In genomic region chr4:125125361-125125921, GRCm38 (mm10) we compare ENCODE assay signal across 9 mouse cellular contexts. TPM values are rescaled to one million over a fixed set of nuclear protein-coding genes. Genes with fewer than 3 reads are reported as not detected.
DNase-seq lines count a peak whose midpoint lies in the region; ATAC-seq lines count a peak whose summit lies in the region.
"Had no signal": no experiment of that assay in that cellular context is flagged by ENCODE, and none has a peak within 500 bp of the region (broad histone marks: within the 10 kb centered on the region; RNA-seq: fewer than 3 reads in every experiment).

No protein-coding gene starts in this region.

- WGBS in stomach, embryonic 16.5 days, result 65% methylated on average over 7 of the region's 7 CpGs
- 73% methylated on average over 7 of the region's 7 CpGs for WGBS in hindbrain, embryonic 12.5 days

- DNase-seq in gastrocnemius, postnatal 25 days, result peak; percentile 23
- no peak for DNase-seq in gastrocnemius, postnatal 14 days
- DNase-seq in urinary bladder, postnatal 14 days (ENCODE audit: low spot score), result peak; percentile 41
- no peak for DNase-seq in urinary bladder, postnatal 25 days (ENCODE audit: low spot score)
- peak; percentile 56 for DNase-seq in induced T-regulatory cell, adult 2 months (ENCODE audit: low read depth)
- DNase-seq in embryo, embryonic 10 days (ENCODE audit: low spot score), result no peak

- H3K4me2 ChIP-seq in stomach, embryonic 16.5 days (ENCODE audit: low read depth, low read length), result peak overlapping the region; percentile 41
- no peak overlapping the region for H3K4me2 ChIP-seq in hindbrain, embryonic 12.5 days (replicated peaks)

- peak overlapping the region; percentile 50; the same call in 1 of the 2 replicates for H3K9ac ChIP-seq in stomach, embryonic 16.5 days (ENCODE audit: low read length)
- H3K9ac ChIP-seq in hindbrain, embryonic 12.5 days, result no peak overlapping the region

- no peaks in the 10 kb centered on the region for H3K9me3 ChIP-seq in stomach, embryonic 16.5 days (replicated peaks; ENCODE audit: control insufficient read depth, low read length)
- H3K9me3 ChIP-seq in hindbrain, embryonic 12.5 days (replicated peaks), result no peaks in the 10 kb centered on the region

- H3K4me1 ChIP-seq in stomach, embryonic 16.5 days (ENCODE audit: control insufficient read depth, insufficient read depth, low read length), result peaks cover 37% of the 10 kb centered on the region
- H3K4me1 ChIP-seq in hindbrain, embryonic 12.5 days, result peaks cover 34% of the 10 kb centered on the region

- intact Hi-C loops in gastrocnemius, postnatal 14 days (cut with DNase I; ENCODE audit: low total_unique reads), result no loop called here

- peak overlapping the region; percentile 94 for H3K27ac ChIP-seq in stomach, embryonic 16.5 days (ENCODE audit: low read length)
- H3K27ac ChIP-seq in hindbrain, embryonic 12.5 days, result no peak overlapping the region

- peak overlapping the region; percentile 5 for H3K4me3 ChIP-seq in stomach, embryonic 16.5 days (replicated peaks; ENCODE audit: low read length)
- H3K4me3 ChIP-seq in hindbrain, embryonic 12.5 days, result no peak overlapping the region

- no peaks in the 10 kb centered on the region for H3K36me3 ChIP-seq in stomach, embryonic 16.5 days (ENCODE audit: control insufficient read depth, insufficient read depth, low read length)
- H3K36me3 ChIP-seq in hindbrain, embryonic 12.5 days, result no peaks in the 10 kb centered on the region

- H3K27me3 ChIP-seq in stomach, embryonic 16.5 days (ENCODE audit: control insufficient read depth, insufficient read depth, low read length), result no peaks in the 10 kb centered on the region
- peaks cover 27% of the 10 kb centered on the region for H3K27me3 ChIP-seq in hindbrain, embryonic 12.5 days

- peak; percentile 14; the same call in 1 of the 2 replicates for ATAC-seq in stomach, embryonic 16.5 days (ENCODE audit: insufficient read depth, low FRiP score)
- ATAC-seq in hindbrain, embryonic 12.5 days (ENCODE audit: low FRiP score), result no peak

RNA-seq across cellular contexts. Expression of gene Zc3h12a, which starts 2.2 kb away (rescaled TPM):
- total RNA-seq in gastrocnemius, postnatal 25 days (2021), result 1 to 10 TPM; 2.3 to 2.9 TPM
- 1 to 10 TPM; 1.5 to 2.5 TPM for total RNA-seq in gastrocnemius, postnatal 14 days (2021)
- 1.6 and 2.1 TPM in 2 replicates for polyA plus RNA-seq in stomach, embryonic 16.5 days (2015; fragmentation: Nextera tagmentation; extraction: Ambion mirVana)
- 0.40 and 0.50 TPM in 2 replicates for polyA plus RNA-seq in hindbrain, embryonic 12.5 days (2016; fragmentation: Nextera tagmentation; extraction: Ambion mirVana)

RNA-seq across cellular contexts. Expression of gene Meaf6, which starts 40.5 kb away (rescaled TPM):
- total RNA-seq in gastrocnemius, postnatal 25 days (2021), result 10 to 100 TPM; 10.7 to 12.9 TPM
- 10 to 100 TPM in 1 of 2 experiments, 1 to 10 TPM in 1; 8.4 to 10.1 TPM for total RNA-seq in gastrocnemius, postnatal 14 days (2021)
- 41.5 and 45.0 TPM in 2 replicates for polyA plus RNA-seq in stomach, embryonic 16.5 days (2015; fragmentation: Nextera tagmentation; extraction: Ambion mirVana)
- polyA plus RNA-seq in hindbrain, embryonic 12.5 days (2016; fragmentation: Nextera tagmentation; extraction: Ambion mirVana), result 118 and 130 TPM in 2 replicates

RNA-seq across cellular contexts. Expression of gene Snip1, which starts 59.0 kb away (rescaled TPM):
- 1 to 10 TPM; 4.6 to 4.7 TPM for total RNA-seq in gastrocnemius, postnatal 25 days (2021)
- total RNA-seq in gastrocnemius, postnatal 14 days (2021), result 1 to 10 TPM; 5.6 to 5.8 TPM
- 17.2 and 20.5 TPM in 2 replicates for polyA plus RNA-seq in stomach, embryonic 16.5 days (2015; fragmentation: Nextera tagmentation; extraction: Ambion mirVana)
- polyA plus RNA-seq in hindbrain, embryonic 12.5 days (2016; fragmentation: Nextera tagmentation; extraction: Ambion mirVana), result 32.6 and 33.4 TPM in 2 replicates

RNA-seq across cellular contexts. Expression of gene Dnali1, which starts 59.9 kb away (rescaled TPM):
- total RNA-seq in gastrocnemius, postnatal 25 days (2021), result not detected
- total RNA-seq in gastrocnemius, postnatal 14 days (2021), result not detected
- 0.10 and 0.31 TPM in 2 replicates for polyA plus RNA-seq in stomach, embryonic 16.5 days (2015; fragmentation: Nextera tagmentation; extraction: Ambion mirVana)
- 1.2 and 1.7 TPM in 2 replicates for polyA plus RNA-seq in hindbrain, embryonic 12.5 days (2016; fragmentation: Nextera tagmentation; extraction: Ambion mirVana)
- total RNA-seq: MEL had no signal

Comparison
In these comparisons a context has a peak if more than half of its experiments do, and no peak if none do; other contexts are left out.
1. DNase-seq: peak in gastrocnemius, postnatal 25 days (single experiment), urinary bladder, postnatal 14 days (single experiment) and induced T-regulatory cell, adult 2 months (single experiment); none in gastrocnemius, postnatal 14 days (single experiment), urinary bladder, postnatal 25 days (single experiment) and embryo, embryonic 10 days (single experiment).